Mouse (Mus musculus): ENCODE measurements around the gene Exd1. TPM values are rescaled to one million over a fixed set of nuclear protein-coding genes. Genes with fewer than 3 reads are reported as not detected.

Gene Exd1
- total RNA-seq, 2 experiments from 2014 or later = 0.05 to 0.15 TPM

Other genes starting within 250 kb of the Exd1 start
- gene Dll4, start 221.8 kb downstream of the Exd1 start, total RNA-seq (2021) = 10 to 100 TPM; 13.7 to 13.9 TPM
- gene Chac1, start 196.4 kb downstream of the Exd1 start, total RNA-seq (2021) = under 1 TPM; 0.65 to 0.88 TPM
- 10 to 100 TPM; 18.0 TPM for gene Ino80, start 69.9 kb downstream of the Exd1 start, total RNA-seq (2021)
- gene Chp1, start 70 bp upstream of the Exd1 start, total RNA-seq (2021) = 10 to 100 TPM; 58.5 to 64.0 TPM
- gene Nusap1, start 70.7 kb upstream of the Exd1 start, total RNA-seq (2021) = 10 to 100 TPM; 14.8 to 17.1 TPM
- gene Oip5, start 70.8 kb upstream of the Exd1 start, total RNA-seq (2021) = 1 to 10 TPM; 5.0 to 5.7 TPM
- gene Ndufaf1, start 115.2 kb upstream of the Exd1 start, total RNA-seq (2021) = 10 to 100 TPM; 31.2 to 32.4 TPM
- gene Rtf1, start 127.4 kb upstream of the Exd1 start, total RNA-seq (2021) = 10 to 100 TPM; 32.3 to 38.3 TPM
- under 1 TPM; 0.29 to 0.34 TPM for gene Itpka, start 194.7 kb upstream of the Exd1 start, total RNA-seq (2021)
- gene Ltk, start 212.8 kb upstream of the Exd1 start, total RNA-seq (2021) = not detected
- 10 to 100 TPM; 18.3 to 19.9 TPM for gene Rpap1, start 239.9 kb upstream of the Exd1 start, total RNA-seq (2021)

All from gastrocnemius, postnatal 4 days (tissue).